Mouse (Mus musculus) spleen, postnatal 36 days (tissue): Measurements from ENCODE around the gene Pcp2.

Experiments used
- DNase-seq, 2 experiments: peaks; one replicate each; pipeline ENCODE4 v3.0.0; 2022; ENCODE audit warnings: low spot score in 2 of 2, mixed read lengths in 1 of 2

Pcp2 gene

DNA sequence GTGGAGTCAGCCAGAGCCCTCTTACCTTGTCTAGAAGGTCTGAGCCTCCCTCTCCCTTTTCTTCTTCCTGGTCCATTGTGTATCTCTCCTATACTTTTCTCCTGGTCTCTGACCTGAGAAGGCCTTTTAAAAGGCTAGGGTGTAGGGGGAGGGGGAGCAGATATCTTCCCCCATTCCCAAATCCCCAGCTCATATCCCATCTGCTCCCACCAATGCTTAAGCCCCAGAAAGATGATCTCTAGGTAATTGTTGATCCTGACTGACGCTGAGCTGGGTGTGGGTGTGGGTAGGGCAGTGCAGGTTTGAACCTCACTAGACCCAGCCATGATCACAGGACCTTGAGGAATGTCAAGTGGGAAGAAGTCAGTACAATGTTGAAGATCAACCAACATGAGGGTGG, at the start of gene Pcp2:
Pcp2 (minus strand) TSS at position 101 of the 400 bp plus-strand sequence.
- no peak for DNase-seq

DNA sequence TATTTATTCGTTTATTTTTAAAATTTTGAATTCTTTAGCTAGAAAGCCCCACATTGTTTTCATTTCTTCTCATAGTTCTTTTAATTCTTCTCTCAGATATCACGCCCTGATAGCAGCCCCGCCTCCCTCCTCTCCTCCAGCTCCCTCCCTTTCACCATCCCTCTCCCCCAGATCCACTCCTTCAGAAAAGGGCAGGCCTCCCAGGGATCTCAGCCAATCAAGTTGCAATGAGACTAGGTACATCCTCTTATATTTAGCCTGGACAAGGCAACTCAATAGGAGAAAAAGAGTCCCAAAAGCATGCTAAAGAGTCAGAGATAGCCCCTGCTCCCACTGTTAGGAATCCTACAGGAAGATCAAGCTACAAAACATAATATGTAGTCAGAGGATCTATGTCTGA, 49.3 kb upstream of the Pcp2 start:
- DNase-seq = no peak

GRCm38 (mm10) chr8:3671980-3672491, 46.7 kb upstream of the Pcp2 start, which contains the start of gene Fcor:
TSS of gene Fcor (minus strand) at chr8:3672362.
- peak; percentile 79 to 80 for DNase-seq

DNA sequence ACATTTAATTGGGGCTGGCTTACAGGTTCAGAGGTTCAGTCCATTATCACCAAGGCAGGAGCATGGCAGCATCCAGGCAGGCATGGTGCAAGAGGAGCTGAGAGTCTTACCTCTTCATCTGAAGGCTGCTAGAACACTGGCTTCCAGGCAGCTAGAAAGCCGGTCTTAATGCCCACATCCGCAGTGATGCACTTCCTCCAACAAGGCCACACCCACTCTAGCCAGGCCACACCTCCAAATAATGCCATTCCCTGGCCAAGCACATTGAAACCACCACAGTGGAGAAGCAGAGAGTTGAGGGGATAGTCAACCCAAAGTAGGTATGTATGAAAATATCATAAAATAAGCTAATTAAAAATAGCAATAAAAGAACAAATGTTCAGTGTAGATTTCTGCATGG, 45.0 kb upstream of the Pcp2 start:
- DNase-seq = peak; percentile 47 to 68

DNA sequence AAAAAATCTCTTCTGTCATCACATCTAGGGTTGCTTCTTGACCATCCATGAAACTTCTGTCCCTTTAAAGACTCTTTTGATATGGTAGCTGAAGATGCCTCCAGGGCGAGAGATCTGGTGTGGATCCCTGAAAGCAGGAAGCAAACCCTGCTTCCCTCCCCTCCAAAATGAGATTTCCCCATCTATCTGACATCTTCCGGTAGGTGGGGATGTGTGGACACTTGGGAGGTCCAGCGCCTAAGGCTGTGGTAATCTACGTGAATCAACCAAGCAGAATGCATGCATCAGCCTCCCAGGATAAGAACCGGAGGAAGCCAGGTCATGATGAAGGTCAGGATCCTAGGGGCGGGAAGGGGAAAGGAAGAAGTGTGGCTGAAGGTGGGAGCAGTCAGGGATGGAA, 40.2 kb upstream of the Pcp2 start, which contains the start of gene Mcemp1:
Mcemp1 (plus strand) TSS at position 248 of the 400 bp plus-strand sequence.
- DNase-seq = no peak

GRCm38 (mm10) chr8:3664405-3664804, 39.1 kb upstream of the Pcp2 start:
- DNase-seq = peak; percentile 28 to 47

DNA sequence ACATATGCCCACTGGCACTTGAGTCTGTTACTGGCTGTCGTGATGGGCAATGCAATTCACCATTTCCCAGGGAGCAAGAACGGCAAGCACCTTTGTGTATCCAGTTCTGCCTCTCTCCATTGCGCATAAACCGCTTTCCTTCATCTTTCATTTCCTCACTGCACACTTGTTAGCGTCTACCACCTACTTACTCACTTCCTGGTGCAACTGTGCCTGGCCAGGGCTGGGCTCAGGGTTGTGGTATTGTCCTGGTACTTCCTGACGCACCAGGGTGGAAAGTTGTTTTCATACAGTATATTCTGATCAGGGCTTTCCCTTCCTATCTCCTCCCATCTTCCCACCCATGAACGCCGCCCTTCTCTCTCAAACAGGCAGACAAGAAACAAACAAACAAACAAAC, 35.5 kb upstream of the Pcp2 start:
- DNase-seq = peak; percentile 27 to 41

DNA sequence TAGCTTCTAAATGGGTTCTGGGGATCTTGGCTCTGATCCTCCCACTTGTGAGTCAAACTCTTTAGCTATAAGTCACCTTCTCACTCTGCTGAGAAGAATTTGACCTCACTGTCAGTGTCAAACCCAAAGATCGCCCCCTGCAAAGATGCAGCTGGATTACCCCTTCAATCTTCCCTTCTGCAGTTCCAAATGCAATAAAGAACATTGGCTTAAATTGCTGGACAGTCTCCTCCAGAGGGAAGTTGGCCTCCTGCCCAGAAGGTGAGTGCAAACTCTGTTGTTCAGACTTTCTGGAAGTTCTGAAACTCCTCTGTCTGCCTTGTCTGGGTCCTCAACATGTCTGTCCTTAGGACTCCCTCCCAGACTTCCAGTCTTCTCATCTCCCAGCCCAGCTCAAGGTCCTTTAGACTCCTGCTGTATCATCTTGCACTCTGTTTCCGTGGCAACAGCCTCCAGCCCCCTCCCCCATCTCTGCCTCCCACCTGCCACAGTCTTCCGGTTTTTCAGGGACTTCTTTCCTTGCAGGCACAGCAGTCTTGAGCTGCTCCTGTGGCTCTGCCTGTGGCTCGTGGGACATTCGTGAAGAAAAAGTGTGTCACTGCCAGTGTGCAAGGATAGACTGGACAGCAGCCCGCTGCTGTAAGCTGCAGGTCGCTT, 31.5 kb upstream of the Pcp2 start:
- DNase-seq = no peak

DNA sequence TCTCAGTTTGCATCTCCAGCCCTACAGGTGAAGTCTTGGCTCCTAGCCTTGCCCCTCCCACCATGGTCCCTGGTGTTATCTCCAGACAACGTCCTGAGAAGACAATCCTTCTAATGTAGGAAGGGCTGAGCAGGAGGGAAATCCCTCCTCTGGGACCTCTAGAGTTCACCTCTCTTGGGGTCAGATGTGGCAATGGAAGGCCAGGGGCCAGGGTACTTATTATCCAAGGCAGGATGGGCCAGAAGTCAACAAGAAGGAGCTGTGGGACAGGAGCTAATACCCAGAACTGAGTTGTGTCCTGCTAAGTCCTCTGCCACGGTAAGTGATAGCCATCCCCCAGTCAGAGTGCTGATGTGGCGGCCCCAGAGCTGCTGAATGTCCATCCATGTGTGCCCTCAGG, 30.2 kb upstream of the Pcp2 start, which contains the start of gene Retn:
Retn (plus strand) TSS at position 245 of the 400 bp plus-strand sequence.
- DNase-seq = no peak

GRCm38 (mm10) chr8:3654726-3655508, 29.6 kb upstream of the Pcp2 start:
- no peak for DNase-seq

DNA sequence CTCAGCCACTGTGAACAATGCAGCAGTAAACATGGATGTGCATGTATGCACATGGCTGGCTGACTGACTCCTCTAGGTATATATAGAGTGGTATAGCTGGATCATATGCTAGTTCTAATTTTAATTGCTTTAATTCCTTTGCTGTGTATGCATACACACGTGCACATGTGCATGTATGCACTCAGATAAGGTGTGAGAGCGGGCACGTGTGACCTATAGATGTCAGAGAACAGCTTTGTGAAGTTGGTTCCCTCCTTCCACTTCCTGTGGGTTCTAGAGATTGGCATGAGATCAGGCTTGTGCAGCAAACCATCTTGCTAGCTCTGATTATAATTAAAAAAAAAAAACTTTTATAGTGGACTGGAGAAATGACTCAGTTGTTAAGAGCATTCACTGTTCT, 27.5 kb upstream of the Pcp2 start:
- no peak for DNase-seq

GRCm38 (mm10) chr8:3648990-3649389, 23.6 kb upstream of the Pcp2 start:
- no peak for DNase-seq

GRCm38 (mm10) chr8:3648268-3648667, 22.9 kb upstream of the Pcp2 start:
- DNase-seq = no peak

DNA sequence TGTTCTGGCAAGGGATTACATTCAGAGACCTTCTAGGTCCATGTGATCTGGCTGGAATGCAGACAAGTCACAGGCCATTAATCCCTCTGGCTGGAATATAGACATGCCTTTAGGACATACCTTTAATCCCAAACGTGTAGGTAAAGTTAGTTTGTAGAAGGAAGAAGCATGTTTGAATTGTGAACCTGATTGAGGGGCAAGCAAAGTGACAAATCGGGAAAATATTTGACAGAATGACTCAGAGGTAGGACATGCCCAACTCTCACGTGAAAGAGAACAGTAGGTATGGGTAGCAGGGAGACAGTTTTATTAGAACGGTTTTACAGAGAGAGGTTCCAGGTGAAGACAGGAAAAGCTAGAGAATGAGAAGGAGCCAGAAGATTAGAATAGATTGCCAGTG, 22.2 kb upstream of the Pcp2 start:
- no peak for DNase-seq

- no peak for DNase-seq
Measured at GRCm38 (mm10) chr8:3646824-3647531, 21.6 kb upstream of the Pcp2 start.

- peak; percentile 72 to 78 for DNase-seq
Measured at GRCm38 (mm10) chr8:3645804-3646203, 20.5 kb upstream of the Pcp2 start.

DNA sequence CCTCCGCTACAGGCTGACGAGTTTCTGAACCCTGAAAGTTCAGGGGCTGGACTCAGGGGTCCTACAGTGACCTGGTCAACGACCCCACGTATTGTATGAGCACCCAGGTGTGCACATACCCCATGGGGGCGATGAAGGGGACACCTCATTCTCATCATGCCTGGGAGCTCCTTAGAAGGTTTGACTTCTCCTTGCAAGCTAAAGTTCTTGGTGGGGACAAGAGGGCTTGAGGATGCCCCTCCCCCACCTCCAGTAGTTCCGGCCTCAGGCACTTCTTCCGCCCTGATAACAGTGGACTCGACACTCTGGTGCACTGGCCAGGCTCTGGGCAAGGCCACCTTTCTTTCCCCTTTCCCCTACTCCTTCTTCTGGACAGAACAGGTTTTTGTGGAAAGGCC, 6.1 kb upstream of the Pcp2 start:
- DNase-seq = peak in 1 of 2 experiments; percentile 12

GRCm38 (mm10) chr8:3630647-3631477, 5.5 kb upstream of the Pcp2 start, which contains the start of gene Stxbp2:
TSS of gene Stxbp2 (plus strand) at chr8:3630955.
- peak; percentile 84 for DNase-seq

DNA sequence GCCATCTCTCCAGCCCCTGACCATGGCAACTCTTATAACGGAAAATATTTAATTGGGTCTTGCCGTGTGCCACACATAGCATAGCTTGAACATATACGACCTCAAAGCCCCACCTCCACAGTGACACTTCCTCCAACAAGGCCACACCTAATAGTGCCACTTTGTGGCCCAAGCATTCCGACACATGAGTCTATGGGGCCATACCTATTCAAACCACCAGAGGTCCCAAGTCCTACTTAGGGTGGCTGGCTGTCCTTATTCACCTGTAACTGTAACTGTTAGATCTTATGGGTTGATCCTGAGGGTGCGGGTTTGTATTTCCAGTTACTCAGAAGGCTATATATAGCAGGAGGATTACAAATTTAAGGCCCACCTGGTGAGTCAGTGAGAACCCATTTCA, 2.7 kb upstream of the Pcp2 start:
- peak; percentile 26 to 48 for DNase-seq

DNA sequence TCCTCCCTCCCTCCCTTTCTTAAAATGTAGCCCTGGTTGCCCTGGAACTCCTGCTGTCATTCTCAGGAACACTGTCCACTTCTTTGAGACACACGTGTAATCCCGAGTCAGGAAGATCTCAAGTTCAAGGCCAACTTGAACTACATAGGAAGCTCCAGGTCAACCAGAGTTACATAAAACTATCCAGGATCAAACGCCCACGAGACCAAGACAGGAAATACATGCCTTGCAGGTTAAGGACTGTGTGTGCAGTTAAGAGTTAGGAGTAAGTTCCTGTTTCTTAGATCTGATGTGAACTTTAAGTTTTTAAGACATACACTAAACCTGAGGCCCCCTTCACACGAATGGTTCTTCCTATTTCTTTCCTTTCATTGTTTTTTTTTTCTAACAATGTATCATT, 1.6 kb upstream of the Pcp2 start:
- no peak for DNase-seq

GRCm38 (mm10) chr8:3622119-3622518, 3.2 kb downstream of the Pcp2 start:
- DNase-seq = no peak
